Mouse (Mus musculus) erythroid progenitor cell, adult 5-6 weeks (primary cell): ENCODE data around the gene Rcsd1. TPM values are rescaled to one million over a fixed set of nuclear protein-coding genes. Genes with fewer than 3 reads are reported as not detected.

Source experiments
- ATAC-seq: replicated peaks from 2 replicates; pipeline ENCODE4 v1.8.0; 2016; ENCODE audit warnings: moderate number of reproducible peaks, mild to moderate bottlenecking, moderate TSS enrichment, inconsistent platforms; ENCODE audit not compliant: poor library complexity, low FRiP score, severe bottlenecking
- total RNA-seq, 2 experiments: library from RNA; stranded (forward) in 1 of 2; stranded (reverse) in 1 of 2; fragments of 150-400 nt in 1 of 2; fragments of 186-747, 209-891 nt in 1 of 2; gene quantifications; 2 replicates each; pipeline versions ENCODE4 v1.2.3 to v1.2.4; 2015 to 2017; ENCODE audit warnings: low replicate concordance in 2 of 2

Rcsd1 gene
- total RNA-seq, 2 experiments from 2014 or later: 8.8 to 19.9 TPM

DNA sequence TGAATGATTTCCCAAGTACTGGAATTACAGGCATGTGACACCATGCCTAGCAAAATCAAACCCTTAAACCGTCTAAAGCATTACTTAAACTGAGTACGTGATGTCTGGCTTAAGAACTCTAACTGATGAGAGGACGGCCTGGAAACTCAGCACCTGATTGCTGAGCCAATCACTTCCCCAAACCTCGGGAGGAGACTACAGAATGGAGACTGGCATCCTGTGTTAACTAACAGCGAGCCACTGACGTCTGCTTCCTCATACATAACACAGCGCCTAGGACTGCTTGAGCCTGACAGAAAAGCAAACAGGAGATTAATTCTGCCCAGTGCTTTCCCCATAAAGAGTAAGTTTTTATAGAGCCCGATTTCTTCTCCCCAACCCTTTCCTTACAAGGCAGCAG, 105.4 kb downstream of the Rcsd1 start:
- ATAC-seq: no peak

- no peak for ATAC-seq
These were observed 106.3 kb downstream of the Rcsd1 start for GRCm38 (mm10) chr1:165603218-165603617.

DNA sequence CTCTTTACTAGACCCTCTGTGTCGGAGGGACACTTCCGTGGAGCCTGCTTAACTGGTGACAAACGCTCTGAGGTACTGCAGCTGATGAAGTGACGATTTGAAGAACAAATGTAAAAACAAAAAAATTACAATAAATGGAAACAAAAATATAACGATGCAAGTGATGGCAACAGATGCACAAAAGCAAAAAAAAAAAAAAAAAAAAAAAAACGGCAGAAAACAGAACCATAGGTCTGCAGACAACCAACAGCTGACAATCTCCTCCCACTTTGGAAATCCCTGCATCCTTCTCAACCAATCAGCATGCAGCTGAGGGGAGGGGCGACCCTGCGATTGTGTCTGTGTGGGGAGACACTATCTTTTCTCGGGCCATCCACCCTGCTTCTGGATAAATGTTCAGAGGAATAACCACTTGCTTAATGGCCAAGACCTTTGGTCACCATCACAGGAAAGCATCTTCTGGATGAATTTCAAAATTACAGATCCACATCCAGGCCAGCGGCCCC, 107.7 kb downstream of the Rcsd1 start:
- no peak for ATAC-seq

Other genes starting within 250 kb of the Rcsd1 start
- gene Dcaf6, start 249.3 kb downstream of the Rcsd1 start, total RNA-seq (2015; ENCODE audit: low replicate concordance): 121 and 144 TPM in 2 replicates
- 172 and 178 TPM in 2 replicates for gene Dcaf6, start 249.3 kb downstream of the Rcsd1 start, total RNA-seq (2017; ENCODE audit: low replicate concordance)
- 91.2 and 119 TPM in 2 replicates for gene Mpc2, start 249.1 kb downstream of the Rcsd1 start, total RNA-seq (2015; ENCODE audit: low replicate concordance)
- gene Mpc2, start 249.1 kb downstream of the Rcsd1 start, total RNA-seq (2017; ENCODE audit: low replicate concordance): 141 and 142 TPM in 2 replicates
- not detected in 2 replicates for gene Adcy10, start 224.6 kb downstream of the Rcsd1 start, total RNA-seq (2015; ENCODE audit: low replicate concordance)
- 0.15 TPM in 1 of 2 replicates, not detected in the other for gene Adcy10, start 224.6 kb downstream of the Rcsd1 start, total RNA-seq (2017; ENCODE audit: low replicate concordance)
- gene Mpzl1, start 75.2 kb downstream of the Rcsd1 start, total RNA-seq (2015; ENCODE audit: low replicate concordance): 2.9 and 31.0 TPM in 2 replicates
- 3.0 TPM in 1 of 2 replicates, not detected in the other for gene Mpzl1, start 75.2 kb downstream of the Rcsd1 start, total RNA-seq (2017; ENCODE audit: low replicate concordance)
- gene Creg1, start 54.0 kb upstream of the Rcsd1 start, total RNA-seq (2015; ENCODE audit: low replicate concordance): 514 and 545 TPM in 2 replicates
- gene Creg1, start 54.0 kb upstream of the Rcsd1 start, total RNA-seq (2017; ENCODE audit: low replicate concordance): 329 and 433 TPM in 2 replicates
- 9.0 TPM in 1 of 2 replicates, not detected in the other for gene Cd247, start 78.9 kb upstream of the Rcsd1 start, total RNA-seq (2015; ENCODE audit: low replicate concordance)
- gene Cd247, start 78.9 kb upstream of the Rcsd1 start, total RNA-seq (2017; ENCODE audit: low replicate concordance): 4.7 and 10.5 TPM in 2 replicates